Mouse (Mus musculus): ENCODE measurements around the gene Insl6.

Insl6 gene

DNA sequence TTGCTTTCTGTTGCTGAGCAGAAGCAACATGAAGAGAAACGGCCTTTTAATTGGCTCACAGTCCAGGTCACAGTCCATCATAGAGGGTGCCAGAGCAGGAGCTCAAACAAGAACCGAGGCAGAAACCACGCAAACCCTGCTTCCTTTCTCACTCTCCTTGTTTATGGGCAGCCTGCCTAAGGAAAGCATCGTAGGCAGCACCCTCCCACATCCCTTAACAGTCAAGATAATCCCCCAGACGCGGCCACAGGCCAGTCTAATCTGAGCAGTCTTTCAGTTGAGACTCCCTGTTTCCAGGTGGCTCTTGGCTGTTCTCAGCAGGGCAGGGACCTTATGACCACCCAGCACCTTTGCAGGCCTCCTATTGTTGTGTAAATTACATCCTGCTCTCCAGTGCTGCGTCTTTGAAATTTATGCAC is 39.7 kb downstream of the Insl6 start:
- DNase-seq: no peak

DNA sequence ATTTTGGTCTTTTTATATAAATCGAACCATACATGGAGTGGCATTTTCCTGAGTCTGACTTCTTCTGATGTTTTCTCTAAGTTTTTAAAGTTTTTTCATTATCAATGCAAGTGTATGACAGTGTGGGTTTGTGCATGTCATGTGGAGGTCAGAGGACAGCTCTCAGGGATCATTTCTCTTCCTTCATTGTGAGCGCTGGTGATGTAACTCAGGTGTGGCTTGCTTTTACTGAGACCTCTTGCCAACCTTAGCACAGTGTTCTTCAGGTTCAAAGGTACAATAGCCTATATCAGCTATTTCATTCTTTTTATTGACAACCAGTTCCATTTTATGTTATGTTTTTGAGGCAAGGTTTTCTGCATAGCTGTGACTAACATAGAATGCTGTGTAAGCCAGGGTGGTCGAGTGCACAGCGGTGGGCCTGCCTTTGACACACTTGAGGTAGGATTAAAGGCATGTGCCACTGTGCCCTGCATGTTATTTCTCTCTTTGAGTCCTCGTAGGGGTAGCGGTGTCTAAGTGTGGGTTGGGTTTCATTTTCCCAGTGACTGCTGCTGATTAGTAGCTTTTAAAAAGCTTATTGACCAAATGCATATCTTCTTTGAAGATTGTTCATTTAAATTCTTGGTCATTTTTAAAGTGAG is 46.1 kb downstream of the Insl6 start:
- no peak for DNase-seq

DNA sequence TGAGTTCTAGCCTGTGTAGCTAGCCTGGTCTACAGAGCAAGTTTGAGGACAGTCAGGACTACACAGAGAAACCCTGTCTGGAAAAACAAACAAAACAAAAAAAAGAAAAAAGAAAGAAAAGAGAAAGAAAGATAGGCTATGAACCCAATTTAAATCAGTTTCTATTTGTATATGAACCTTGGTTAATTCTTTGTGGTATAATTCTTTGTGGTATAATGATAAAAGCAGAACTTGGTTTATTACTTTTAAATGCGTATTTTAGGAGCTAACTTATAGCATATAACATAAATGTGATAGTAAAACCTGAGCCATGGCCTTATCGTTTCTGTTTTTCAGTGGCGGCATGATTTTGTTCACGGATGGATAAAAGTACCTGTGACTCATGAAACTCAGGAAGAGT is 48.7 kb downstream of the Insl6 start:
- DNase-seq: no peak

DNA sequence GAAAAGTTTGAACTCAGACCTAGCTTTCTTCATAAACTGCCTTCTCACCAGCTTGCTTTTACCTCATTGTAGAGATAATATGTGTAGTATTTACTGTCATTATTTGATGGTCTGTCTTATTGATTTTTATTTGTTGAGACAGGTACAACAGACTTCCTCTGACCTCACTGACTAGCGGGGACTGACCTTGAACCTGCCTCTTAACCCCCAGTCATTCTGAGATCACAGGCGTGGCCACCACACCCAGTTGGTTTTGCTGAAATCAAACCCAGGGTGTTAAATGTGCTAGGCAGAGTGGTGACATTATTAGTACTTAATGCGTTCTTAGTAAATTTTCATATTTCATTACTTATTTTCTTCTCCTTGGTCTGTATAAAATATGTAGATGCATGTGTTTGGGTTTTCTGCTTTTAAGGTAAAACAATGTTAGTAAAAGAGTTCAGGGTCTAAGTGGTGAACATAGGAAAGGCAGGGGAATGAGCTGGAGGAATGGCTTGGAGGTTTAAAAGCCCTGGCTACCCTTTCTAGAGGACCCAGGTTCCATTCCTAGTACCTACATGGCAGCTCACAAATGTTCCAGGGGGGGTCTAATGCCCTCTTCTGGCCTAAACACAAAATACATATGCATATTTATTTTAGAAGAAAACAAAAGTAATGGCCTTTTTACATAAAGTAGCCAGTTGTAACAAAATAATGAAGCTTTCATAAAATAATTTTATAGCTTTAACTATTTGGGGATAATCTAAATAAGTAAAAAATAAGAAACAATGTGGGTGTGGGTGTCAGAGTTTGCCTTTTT is 52.9 kb downstream of the Insl6 start:
- no peak for DNase-seq

Measured in cerebellum, adult 11-12 months (tissue).